Mouse (Mus musculus): Measurements from ENCODE around the gene Ahnak.
"Not testable (repeated sequence)": the region's sequence is repeated elsewhere in the genome, so short reads cannot be mapped to it uniquely, and the experiment has no call there.

The Ahnak gene

GRCm38 (mm10) chr19:9082191-9083009, 93.3 kb downstream of the Ahnak start:
- in situ Hi-C loops (cut with MboI; ENCODE audit: low sequenced_read_pairs) = no loop called here

DNA sequence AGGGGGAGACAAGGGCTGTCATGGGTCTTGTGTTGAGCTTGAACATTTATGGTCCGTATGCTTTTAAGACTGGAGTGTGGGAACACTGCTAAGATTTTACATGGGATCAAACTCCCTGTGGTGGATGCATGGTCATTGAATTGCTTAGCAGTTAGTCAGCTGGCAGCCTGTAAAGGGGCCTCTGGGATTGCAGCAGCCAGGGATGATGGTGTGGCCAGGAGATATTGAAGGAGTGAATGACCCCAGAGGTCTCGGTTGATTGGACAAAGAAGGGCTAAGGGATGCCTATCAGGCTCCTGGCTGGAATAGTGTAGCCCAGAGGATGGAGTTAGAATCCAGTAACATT, 93.9 kb downstream of the Ahnak start:
- in situ Hi-C loops (cut with MboI; ENCODE audit: low sequenced_read_pairs) = no loop called here

DNA sequence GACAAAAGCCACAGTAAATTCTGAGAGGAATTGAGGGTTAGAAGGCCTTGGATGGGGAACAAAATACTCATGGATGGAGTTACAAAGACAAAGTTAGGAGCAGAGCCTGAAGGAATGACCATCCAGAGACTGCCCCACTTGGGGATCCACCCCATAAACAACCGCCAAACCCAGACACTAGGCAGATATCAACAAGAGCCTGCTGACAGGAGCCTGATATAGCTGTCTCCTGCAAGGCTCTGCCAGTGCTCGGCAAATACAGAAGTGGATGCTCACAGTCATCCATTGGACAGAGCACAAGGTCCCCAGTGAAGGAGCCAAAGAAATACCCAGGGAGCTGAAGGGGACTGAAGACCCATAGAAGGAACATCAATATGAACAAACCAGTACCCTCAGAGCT, 94.8 kb downstream of the Ahnak start:
- in situ Hi-C loops (cut with MboI; ENCODE audit: low sequenced_read_pairs) = not testable (repeated sequence)

DNA sequence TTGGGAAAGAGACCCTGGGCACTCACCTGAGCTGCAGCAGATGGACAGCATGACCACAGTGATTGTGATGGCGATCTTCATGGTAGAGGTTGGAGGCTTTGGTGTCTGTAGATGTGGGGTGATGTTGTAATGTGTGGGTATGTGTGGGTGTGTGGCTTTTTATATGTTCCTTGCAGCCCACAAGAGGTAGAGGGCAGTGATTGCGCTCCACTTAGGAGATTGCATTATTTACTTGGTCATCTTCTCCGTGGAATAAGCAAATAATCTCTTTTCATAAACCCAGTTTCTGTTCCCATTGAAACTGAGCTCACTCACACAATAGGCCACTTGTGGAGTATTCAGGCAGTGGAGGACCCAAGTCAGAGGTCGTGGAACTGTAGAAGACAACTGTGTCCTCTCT, 98.7 kb downstream of the Ahnak start, which contains the start of gene Scgb1a1:
Scgb1a1 (minus strand) TSS at position 138 of the 400 bp plus-strand sequence.
- in situ Hi-C loops (cut with MboI; ENCODE audit: low sequenced_read_pairs) = no loop called here

- in situ Hi-C loops (cut with MboI; ENCODE audit: low sequenced_read_pairs) = no loop called here
These were observed 101.1 kb downstream of the Ahnak start for GRCm38 (mm10) chr19:9090191-9090590.

GRCm38 (mm10) chr19:9090709-9091108, 101.6 kb downstream of the Ahnak start:
- in situ Hi-C loops (cut with MboI; ENCODE audit: low sequenced_read_pairs) = no loop called here

DNA sequence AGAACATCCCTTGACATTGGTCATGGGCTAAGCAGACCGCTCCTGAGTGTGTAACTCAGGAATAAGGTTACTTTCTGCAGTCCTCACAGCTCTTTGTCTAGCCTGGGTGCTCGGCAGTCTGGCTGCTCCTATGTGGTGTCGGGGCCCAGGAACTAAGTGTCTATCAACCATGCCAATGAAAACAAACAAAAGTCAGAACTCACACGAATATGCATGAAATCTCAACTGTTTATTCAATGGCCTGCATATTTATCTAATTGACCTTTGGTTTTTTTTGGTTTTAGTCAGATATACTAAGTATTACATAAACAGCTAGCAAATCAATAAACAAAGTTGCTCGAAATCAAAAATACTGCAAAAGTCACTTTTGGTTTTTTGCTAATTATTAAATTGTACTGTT, 106.0 kb downstream of the Ahnak start:
- in situ Hi-C loops (cut with MboI; ENCODE audit: low sequenced_read_pairs) = no loop called here

GRCm38 (mm10) chr19:9097441-9097840, 108.4 kb downstream of the Ahnak start:
- in situ Hi-C loops (cut with MboI; ENCODE audit: low sequenced_read_pairs) = no loop called here

GRCm38 (mm10) chr19:9099751-9100150, 110.7 kb downstream of the Ahnak start:
- in situ Hi-C loops (cut with MboI; ENCODE audit: low sequenced_read_pairs) = no loop called here

- in situ Hi-C loops (cut with MboI; ENCODE audit: low sequenced_read_pairs) = no loop called here
These were observed 111.4 kb downstream of the Ahnak start for GRCm38 (mm10) chr19:9100297-9101061.

DNA sequence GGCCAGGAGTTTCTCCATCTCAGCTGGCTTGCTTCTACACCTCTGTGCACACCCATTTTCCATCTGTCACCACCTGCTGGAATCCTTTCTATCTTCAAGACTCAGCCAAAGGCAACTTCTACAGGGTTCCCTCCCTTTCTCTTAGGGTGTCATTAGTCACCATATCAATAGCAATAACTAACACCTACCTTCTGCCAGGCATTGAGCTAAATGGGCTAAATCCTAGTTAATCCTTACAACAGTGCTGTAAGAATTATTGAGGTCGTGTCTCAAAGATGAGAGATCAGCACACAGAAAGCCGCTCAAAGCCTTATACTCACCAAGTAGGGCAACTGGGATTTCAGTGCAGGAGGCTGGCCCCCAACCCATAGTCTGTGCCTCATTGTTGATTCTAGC, 112.0 kb downstream of the Ahnak start:
- in situ Hi-C loops (cut with MboI; ENCODE audit: low sequenced_read_pairs) = no loop called here

- in situ Hi-C loops (cut with MboI; ENCODE audit: low sequenced_read_pairs) = no loop called here
These were observed 114.9 kb downstream of the Ahnak start for GRCm38 (mm10) chr19:9103986-9104385.

- in situ Hi-C loops (cut with MboI; ENCODE audit: low sequenced_read_pairs) = no loop called here
These were observed 116.1 kb downstream of the Ahnak start for GRCm38 (mm10) chr19:9105101-9105685.

- in situ Hi-C loops (cut with MboI; ENCODE audit: low sequenced_read_pairs) = no loop called here
These were observed 117.0 kb downstream of the Ahnak start for GRCm38 (mm10) chr19:9106096-9106495.

DNA sequence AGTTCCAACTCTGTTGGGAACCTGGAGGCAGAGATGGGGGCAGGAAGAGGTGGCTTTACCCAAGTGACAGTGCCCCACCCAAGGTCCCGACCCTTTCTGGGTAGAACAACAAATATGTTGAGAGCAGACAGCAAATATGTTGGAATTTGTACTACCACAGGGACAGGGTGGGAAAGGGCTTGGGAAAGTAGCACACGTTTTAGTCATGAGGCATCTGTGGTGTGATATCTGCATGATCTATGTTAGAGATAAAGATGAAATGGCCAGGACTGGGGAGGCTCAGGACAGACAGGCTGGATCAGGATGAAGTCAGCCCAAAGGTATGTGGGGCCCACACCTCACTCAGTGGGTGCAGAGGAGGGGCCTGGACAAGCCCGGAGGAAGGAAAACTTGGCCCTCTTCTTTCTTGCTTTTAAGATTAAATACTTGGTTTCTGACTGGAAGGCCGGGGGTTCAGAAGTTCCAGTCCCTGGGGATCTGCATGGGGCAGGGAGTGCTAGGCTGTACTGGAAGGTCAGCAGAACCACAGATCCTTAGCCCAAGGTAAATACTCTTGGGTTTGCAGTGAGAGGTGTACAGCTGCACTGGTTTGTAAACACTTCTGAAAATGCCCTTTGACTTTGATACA, 117.8 kb downstream of the Ahnak start:
- in situ Hi-C loops (cut with MboI; ENCODE audit: low sequenced_read_pairs) = no loop called here

- in situ Hi-C loops (cut with MboI; ENCODE audit: low sequenced_read_pairs) = no loop called here
These were observed 118.3 kb downstream of the Ahnak start for GRCm38 (mm10) chr19:9107379-9107755.

GRCm38 (mm10) chr19:9108536-9108935, 119.5 kb downstream of the Ahnak start:
- in situ Hi-C loops (cut with MboI; ENCODE audit: low sequenced_read_pairs) = no loop called here

- in situ Hi-C loops (cut with MboI; ENCODE audit: low sequenced_read_pairs) = loop anchor here (10.0 kb wide), 1 partner anchor 266 kb away; no protein-coding TSS in a partner anchor
These were observed 121.2 kb downstream of the Ahnak start for GRCm38 (mm10) chr19:9110182-9110869.

DNA sequence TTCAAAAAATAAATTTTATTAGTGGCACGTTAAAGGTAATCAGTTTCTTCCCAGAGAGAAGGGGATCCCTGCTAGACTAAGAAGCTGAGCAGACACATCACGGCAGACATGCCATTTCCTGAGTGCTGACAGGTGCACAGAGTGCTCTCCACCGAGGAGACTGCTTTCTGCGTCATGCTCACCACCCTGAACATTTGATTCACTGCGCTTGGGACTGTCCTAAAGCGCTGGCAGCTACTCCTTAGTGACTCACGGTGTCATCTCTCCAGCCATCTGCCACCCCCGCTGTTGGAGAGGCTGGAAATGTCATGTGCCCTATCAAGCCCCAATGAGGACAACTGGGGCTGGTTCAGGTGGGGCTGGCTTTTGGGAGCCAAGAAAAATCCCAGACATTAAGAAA, 123.0 kb downstream of the Ahnak start:
- in situ Hi-C loops (cut with MboI; ENCODE audit: low sequenced_read_pairs) = loop anchor here (10.0 kb wide), 1 partner anchor 267 kb away; no protein-coding TSS in a partner anchor

DNA sequence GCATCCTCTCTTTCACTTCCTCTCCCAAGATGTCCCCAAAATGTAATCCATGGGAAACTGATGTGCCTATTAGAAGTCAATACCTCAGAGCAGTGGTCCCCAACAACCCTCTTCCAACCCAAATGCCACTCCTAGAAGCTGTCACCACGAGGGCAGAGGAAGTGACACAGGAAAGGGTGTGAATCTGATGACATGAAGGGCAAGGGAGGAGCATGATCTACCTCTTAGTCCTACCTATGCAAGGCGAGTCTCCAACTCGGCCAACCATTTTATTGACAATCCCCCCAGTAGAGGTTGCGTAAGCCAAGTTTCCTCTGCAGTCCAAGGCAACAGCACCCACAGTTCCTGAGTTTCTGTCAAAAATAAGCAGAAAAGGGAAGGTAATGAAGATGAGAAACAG, 127.2 kb downstream of the Ahnak start:
- in situ Hi-C loops (cut with MboI; ENCODE audit: low sequenced_read_pairs) = loop anchor here (10.0 kb wide), 1 partner anchor 271 kb away; no protein-coding TSS in a partner anchor

Measured in CH12F3 (cell line).